Comparison of ENCODE assay signal across 25 mouse cellular contexts in genomic region chr11:103915686-103916085, GRCm38 (mm10). TPM values are rescaled to one million over a fixed set of nuclear protein-coding genes. Genes with fewer than 3 reads are reported as not detected.
A peak's percentile ranks its signal among the peaks of the same experiment; 100 is the strongest.
DNase-seq lines count a peak whose midpoint lies in the region; ATAC-seq and TF ChIP-seq lines count a peak whose summit lies in the region.
"Had no signal": no experiment of that assay in that cellular context is flagged by ENCODE, and none has a peak within 500 bp of the region (broad histone marks: within the 10 kb centered on the region; RNA-seq: fewer than 3 reads in every experiment).

No protein-coding gene starts in this region.

- no peak for DNase-seq in liver, embryonic 11.5 days (ENCODE audit: low spot score)
- DNase-seq in lung, postnatal 10 days, result peak; percentile 33
- DNase-seq in lung, adult 2 months, result no peak
- DNase-seq in adipocyte (ENCODE audit: low spot score), result peak; percentile 74
- no peak for DNase-seq in kidney, adult 18-20 months
- DNase-seq: adrenal gland, postnatal 10 days; adrenal gland, postnatal 36 days; cerebellum, adult 18-20 months; cerebellum, adult 9-10 months; cerebellum, postnatal 14 days; gastrocnemius, postnatal 10 days; gastrocnemius, postnatal 36 days; heart, postnatal 10 days; heart, postnatal 36 days had no signal

- no peaks in the 10 kb centered on the region; the same call in none of the 2 replicates for H3K36me3 ChIP-seq in liver, embryonic 16.5 days (ENCODE audit: control insufficient read depth, insufficient read depth)
- H3K36me3 ChIP-seq in liver, embryonic 11.5 days (ENCODE audit: control insufficient read depth, insufficient read depth, low read length), result peaks cover 10% of the 10 kb centered on the region; the same call in 1 of the 2 replicates

- TF ChIP-seq POLR2A in lung, adult 2 months (IDR thresholded peaks at IDR 0.05; ENCODE audit: borderline replicate concordance, extremely low read depth, low read depth, low read length), result no peak

- WGBS in liver, embryonic 16.5 days (ENCODE audit: insufficient replicate concordance), result 78% methylated on average over 9 of the region's 9 CpGs
- WGBS in liver, embryonic 11.5 days, result 91% methylated on average over 9 of the region's 9 CpGs
- 69% methylated on average over 9 of the region's 9 CpGs for WGBS in lung, adult 2 months

- H3K4me1 ChIP-seq in liver, embryonic 16.5 days (ENCODE audit: control insufficient read depth, low read depth, low read length), result no peaks in the 10 kb centered on the region
- H3K4me1 ChIP-seq in liver, embryonic 11.5 days (replicated peaks; ENCODE audit: control insufficient read depth, insufficient read depth, low read length), result no peaks in the 10 kb centered on the region
- no peaks in the 10 kb centered on the region for H3K4me1 ChIP-seq in lung, adult 2 months (ENCODE audit: control insufficient read depth, insufficient read depth, low read length)
- H3K4me1 ChIP-seq: forebrain, embryonic 10.5 days; forebrain, embryonic 13.5 days; heart, embryonic 12.5 days; heart, embryonic 15.5 days; hindbrain, embryonic 10.5 days; hindbrain, embryonic 13.5 days had no signal

- H3K9ac ChIP-seq in liver, embryonic 16.5 days (ENCODE audit: low read depth, low read length), result no peak overlapping the region
- no peak overlapping the region for H3K9ac ChIP-seq in liver, embryonic 11.5 days (ENCODE audit: low read depth, low read length)
- H3K9ac ChIP-seq: forebrain, embryonic 13.5 days; heart, embryonic 12.5 days; heart, embryonic 15.5 days; hindbrain, embryonic 13.5 days had no signal

- no peaks in the 10 kb centered on the region for H3K27me3 ChIP-seq in liver, embryonic 16.5 days (ENCODE audit: control insufficient read depth, insufficient read depth, low read depth, low read length)
- no peaks in the 10 kb centered on the region for H3K27me3 ChIP-seq in liver, embryonic 11.5 days (replicated peaks; ENCODE audit: control insufficient read depth, insufficient read depth, low read length)
- H3K27me3 ChIP-seq: forebrain, embryonic 13.5 days; heart, embryonic 12.5 days; heart, embryonic 15.5 days; hindbrain, embryonic 13.5 days had no signal

- TF ChIP-seq CTCF in lung, adult 2 months (IDR thresholded peaks at IDR 0.05; ENCODE audit: insufficient read depth, low read length), result no peak

- no peak overlapping the region for H3K4me3 ChIP-seq in liver, embryonic 16.5 days (ENCODE audit: low read depth, low read length)
- no peak overlapping the region for H3K4me3 ChIP-seq in liver, embryonic 11.5 days (ENCODE audit: low read depth, low read length)
- no peak overlapping the region for H3K4me3 ChIP-seq in lung, adult 2 months (replicated peaks; ENCODE audit: extremely low read depth, low read depth, low read length)
- H3K4me3 ChIP-seq: forebrain, embryonic 10.5 days; forebrain, embryonic 13.5 days; heart, embryonic 12.5 days; heart, embryonic 15.5 days; hindbrain, embryonic 10.5 days; hindbrain, embryonic 13.5 days had no signal

- no peaks in the 10 kb centered on the region for H3K9me3 ChIP-seq in liver, embryonic 16.5 days (replicated peaks; ENCODE audit: control insufficient read depth, low read length)
- H3K9me3 ChIP-seq in liver, embryonic 11.5 days (ENCODE audit: control insufficient read depth, low read length), result no peaks in the 10 kb centered on the region
- H3K9me3 ChIP-seq: forebrain, embryonic 10.5 days; forebrain, embryonic 13.5 days; heart, embryonic 12.5 days; heart, embryonic 15.5 days; hindbrain, embryonic 10.5 days; hindbrain, embryonic 13.5 days had no signal

- ATAC-seq in liver, embryonic 16.5 days (ENCODE audit: low read depth), result peak; percentile 67
- ATAC-seq in liver, embryonic 11.5 days (replicated peaks; ENCODE audit: low FRiP score), result no peak
- ATAC-seq: activated CD4-positive, CD25-positive, alpha-beta regulatory T cell, adult 4 months; CD4-positive, CD25-positive, alpha-beta regulatory T cell, adult 4 months; forebrain, embryonic 13.5 days; forebrain, embryonic 16.5 days; hindbrain, embryonic 16.5 days had no signal

- H3K4me2 ChIP-seq in liver, embryonic 16.5 days (ENCODE audit: low read depth, low read length), result no peak overlapping the region
- no peak overlapping the region for H3K4me2 ChIP-seq in liver, embryonic 11.5 days
- H3K4me2 ChIP-seq: forebrain, embryonic 13.5 days; heart, embryonic 12.5 days; heart, embryonic 15.5 days; hindbrain, embryonic 13.5 days had no signal

- no peak overlapping the region for H3K27ac ChIP-seq in liver, embryonic 16.5 days (ENCODE audit: low read length)
- H3K27ac ChIP-seq in liver, embryonic 11.5 days (ENCODE audit: low read depth, low read length), result no peak overlapping the region
- H3K27ac ChIP-seq: forebrain, embryonic 10.5 days; forebrain, embryonic 13.5 days; heart, embryonic 15.5 days; hindbrain, embryonic 10.5 days; hindbrain, embryonic 13.5 days had no signal

RNA-seq across cellular contexts. Expression of gene Nsf, which starts 38.2 kb away (rescaled TPM):
- 20.2 and 25.8 TPM in 2 replicates for polyA plus RNA-seq in liver, embryonic 16.5 days (2015; fragmentation: Nextera tagmentation; extraction: Ambion mirVana)
- polyA plus RNA-seq in liver, embryonic 11.5 days (2014; fragmentation: Nextera tagmentation; extraction: Ambion mirVana), result 50.3 and 54.3 TPM in 2 replicates
- polyA plus RNA-seq in lung, adult 2 months (2012; rRNA removed), result 27.5 and 35.2 TPM in 2 replicates

RNA-seq across cellular contexts. Expression of gene Arf2, which starts 50.9 kb away (rescaled TPM):
- polyA plus RNA-seq in liver, embryonic 16.5 days (2015; fragmentation: Nextera tagmentation; extraction: Ambion mirVana), result 16.3 and 16.7 TPM in 2 replicates
- polyA plus RNA-seq in liver, embryonic 11.5 days (2014; fragmentation: Nextera tagmentation; extraction: Ambion mirVana), result 28.2 and 32.7 TPM in 2 replicates
- polyA plus RNA-seq in lung, adult 2 months (2012; rRNA removed), result 15.1 and 24.2 TPM in 2 replicates

Comparison
In these comparisons a context has a peak if more than half of its experiments do, and no peak if none do; other contexts are left out.
1. DNase-seq: peak in lung, postnatal 10 days (single experiment) and adipocyte (single experiment); none in liver, embryonic 11.5 days (single experiment), lung, adult 2 months (single experiment) and kidney, adult 18-20 months (single experiment).